Mouse (Mus musculus) ovary, adult 18-20 months (tissue): ENCODE results near the gene Fmnl1.
A peak's percentile ranks its signal among the peaks of the same experiment; 100 is the strongest.

Experiments used
- DNase-seq: peaks from one replicate; pipeline ENCODE4 v3.0.0; 2022; ENCODE audit warnings: low spot score, mixed read lengths

Fmnl1 gene

DNA sequence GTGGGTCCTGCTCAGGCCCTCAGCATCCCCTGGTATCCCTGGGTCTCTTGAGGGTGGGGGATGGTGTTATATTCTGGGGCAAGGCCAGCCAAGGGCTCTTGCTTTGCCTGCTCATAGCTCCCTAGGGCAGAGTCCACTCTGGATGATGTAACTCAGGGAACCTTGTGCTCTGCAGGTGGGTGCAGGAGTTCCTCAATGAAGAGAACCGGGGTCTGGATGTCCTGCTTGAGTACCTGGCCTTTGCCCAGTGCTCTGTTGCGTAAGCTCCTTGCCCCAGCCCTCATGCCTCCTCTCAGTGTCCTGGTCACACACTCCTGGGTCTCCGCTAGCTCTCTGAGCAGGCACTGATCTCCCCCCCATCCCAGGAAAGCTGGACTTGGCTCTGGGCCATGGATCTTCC, 11.0 kb downstream of the Fmnl1 start:
- no peak for DNase-seq

- no peak for DNase-seq
These were observed 14.0 kb downstream of the Fmnl1 start for GRCm38 (mm10) chr11:103184891-103185290.

GRCm38 (mm10) chr11:103192230-103192955, 21.5 kb downstream of the Fmnl1 start:
- DNase-seq, result no peak

- DNase-seq, result no peak
These were observed 22.3 kb downstream of the Fmnl1 start for GRCm38 (mm10) chr11:103192956-103193824.

DNA sequence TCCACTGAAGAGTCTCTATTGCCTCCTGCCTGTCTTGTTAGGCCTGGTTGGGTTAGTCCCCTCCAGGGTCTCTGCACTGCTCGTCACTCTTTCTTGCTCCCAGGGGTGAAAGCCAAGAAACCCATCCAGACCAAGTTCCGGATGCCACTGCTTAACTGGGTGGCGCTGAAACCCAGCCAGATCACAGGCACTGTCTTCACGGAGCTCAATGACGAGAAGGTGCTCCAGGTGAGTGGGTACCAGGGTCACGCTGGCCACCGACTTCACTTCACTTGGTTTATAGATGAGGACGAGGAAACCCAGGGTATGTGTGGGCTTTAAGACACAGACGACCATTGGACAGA, 22.9 kb downstream of the Fmnl1 start:
- DNase-seq, result no peak

DNA sequence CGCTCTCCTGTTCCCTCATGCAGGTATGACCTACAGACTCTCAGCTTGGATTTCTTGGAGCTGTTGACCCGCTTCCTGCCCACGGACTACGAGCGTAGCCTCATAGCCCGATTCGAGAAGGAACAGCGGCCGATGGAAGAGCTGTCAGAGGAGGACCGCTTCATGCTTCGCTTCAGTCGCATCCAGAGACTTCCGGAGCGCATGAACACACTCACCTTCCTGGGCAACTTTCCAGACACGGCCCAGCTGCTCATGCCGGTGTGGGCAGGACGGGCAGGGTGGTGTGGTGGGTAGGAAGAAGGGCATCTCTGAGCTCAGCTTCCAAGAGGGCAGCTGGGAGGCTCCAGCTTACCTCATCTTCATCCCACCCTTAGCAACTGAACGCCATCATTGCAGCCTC, 24.3 kb downstream of the Fmnl1 start:
- no peak for DNase-seq

DNA sequence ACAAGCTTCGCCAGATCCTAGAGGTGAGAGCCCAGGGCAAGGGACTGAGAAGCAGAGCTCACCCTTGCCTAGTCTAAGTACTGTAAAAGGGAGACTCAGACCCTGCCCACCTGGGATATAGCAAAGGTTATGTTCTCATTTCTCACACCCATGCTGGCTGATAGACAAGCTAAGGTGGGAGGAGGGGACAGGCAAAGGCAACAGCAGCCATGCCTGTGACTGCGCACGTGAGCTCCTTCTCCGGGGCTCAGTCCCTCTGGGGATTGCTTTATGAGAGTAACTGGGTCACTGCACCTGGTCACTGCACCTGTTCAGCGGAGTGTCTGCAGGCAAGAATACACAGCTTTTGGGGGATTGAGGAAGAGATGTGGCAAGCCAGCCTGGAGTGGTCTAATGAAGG, 24.7 kb downstream of the Fmnl1 start:
- no peak for DNase-seq

- no peak for DNase-seq
These were observed 26.4 kb downstream of the Fmnl1 start for GRCm38 (mm10) chr11:103197340-103197739.

DNA sequence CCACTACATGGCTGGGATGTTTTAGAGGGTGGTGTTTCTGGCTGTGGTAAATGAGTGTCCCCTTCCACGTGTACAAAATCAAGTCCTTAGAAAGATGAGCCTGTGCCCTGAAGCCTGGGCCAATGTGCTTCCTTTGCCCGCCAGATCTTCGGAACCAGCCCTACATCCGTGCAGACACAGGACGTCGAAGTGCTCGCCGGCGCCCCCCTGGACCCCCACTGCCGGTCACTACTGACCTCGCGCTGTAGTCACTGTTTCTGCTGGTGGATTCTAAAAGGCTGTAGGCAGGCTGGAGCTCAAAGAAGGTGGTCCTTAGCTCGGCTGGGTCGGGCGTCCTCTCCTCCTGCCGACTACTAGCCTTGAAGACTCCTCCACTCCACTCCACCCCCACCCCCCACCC, 27.4 kb downstream of the Fmnl1 start:
- DNase-seq, result no peak

GRCm38 (mm10) chr11:103198911-103199803, 28.2 kb downstream of the Fmnl1 start:
- DNase-seq, result no peak

DNA sequence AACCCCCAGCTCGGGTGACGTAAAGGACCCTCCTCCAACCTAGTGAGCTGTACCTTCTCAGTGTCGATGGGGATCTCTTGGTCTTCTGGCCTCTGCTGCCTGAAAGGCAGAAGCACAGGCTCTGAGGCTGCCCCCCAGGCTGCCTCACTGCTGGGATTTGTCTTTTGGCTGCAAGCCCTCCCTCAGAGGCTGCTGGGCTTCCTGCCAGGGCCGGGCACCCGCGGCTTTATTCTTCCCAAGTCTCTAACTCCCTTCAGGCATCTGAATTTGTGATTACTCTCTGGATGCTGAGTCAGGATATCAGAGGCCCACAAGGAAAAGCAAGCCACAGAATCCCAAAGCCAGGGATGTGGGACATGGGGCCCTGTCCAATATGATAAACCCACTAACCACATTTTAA, 30.8 kb downstream of the Fmnl1 start:
- peak; percentile 34 for DNase-seq

- no peak for DNase-seq
These were observed 31.5 kb downstream of the Fmnl1 start for GRCm38 (mm10) chr11:103202376-103202775.

GRCm38 (mm10) chr11:103206203-103206602, 35.3 kb downstream of the Fmnl1 start:
- no peak for DNase-seq

- DNase-seq, result no peak
These were observed 37.6 kb downstream of the Fmnl1 start, which contains the start of gene 1700023F06Rik for GRCm38 (mm10) chr11:103208458-103208857. Gene 1700023F06Rik (minus strand): TSS chr11:103208558.

- no peak for DNase-seq
These were observed 39.4 kb downstream of the Fmnl1 start for GRCm38 (mm10) chr11:103210291-103210690.

DNA sequence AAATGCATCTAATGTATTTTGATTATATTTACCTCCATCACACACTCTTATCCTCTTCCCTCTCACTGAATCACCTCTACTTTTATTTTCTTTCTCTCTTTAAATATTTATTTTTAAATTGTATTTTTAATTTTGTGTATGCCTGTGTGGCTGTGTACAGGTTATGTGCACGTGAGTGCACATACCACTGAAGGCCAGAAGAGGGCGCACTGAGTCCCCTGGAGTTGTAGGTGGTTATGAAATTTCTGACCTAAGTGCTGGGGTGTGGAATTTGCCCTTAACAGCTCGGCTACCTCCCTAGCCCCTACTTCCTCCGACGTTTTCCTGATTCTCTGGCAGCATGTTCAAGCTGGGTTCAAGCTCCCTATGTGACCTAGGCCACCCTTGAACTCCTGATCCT, 42.8 kb downstream of the Fmnl1 start:
- no peak for DNase-seq

DNA sequence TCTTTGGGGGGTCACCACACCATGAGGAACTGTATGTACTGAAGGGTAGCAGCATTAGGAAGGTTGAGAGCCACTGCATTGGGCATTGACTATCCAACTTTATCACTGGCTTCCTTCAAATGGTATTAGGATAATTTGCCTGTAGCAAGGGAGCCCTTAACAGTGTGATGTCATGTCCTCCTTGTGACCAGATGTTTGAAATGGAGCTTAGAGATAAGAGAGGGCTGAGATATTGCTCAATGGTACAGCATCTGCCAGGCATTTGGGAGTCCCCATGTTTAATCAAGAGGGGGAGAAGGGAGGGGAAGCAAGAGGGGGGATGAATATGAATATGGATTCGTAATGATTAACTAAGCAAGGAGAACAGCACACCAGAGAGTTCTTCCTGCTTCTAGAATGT, 44.4 kb downstream of the Fmnl1 start:
- no peak for DNase-seq

DNA sequence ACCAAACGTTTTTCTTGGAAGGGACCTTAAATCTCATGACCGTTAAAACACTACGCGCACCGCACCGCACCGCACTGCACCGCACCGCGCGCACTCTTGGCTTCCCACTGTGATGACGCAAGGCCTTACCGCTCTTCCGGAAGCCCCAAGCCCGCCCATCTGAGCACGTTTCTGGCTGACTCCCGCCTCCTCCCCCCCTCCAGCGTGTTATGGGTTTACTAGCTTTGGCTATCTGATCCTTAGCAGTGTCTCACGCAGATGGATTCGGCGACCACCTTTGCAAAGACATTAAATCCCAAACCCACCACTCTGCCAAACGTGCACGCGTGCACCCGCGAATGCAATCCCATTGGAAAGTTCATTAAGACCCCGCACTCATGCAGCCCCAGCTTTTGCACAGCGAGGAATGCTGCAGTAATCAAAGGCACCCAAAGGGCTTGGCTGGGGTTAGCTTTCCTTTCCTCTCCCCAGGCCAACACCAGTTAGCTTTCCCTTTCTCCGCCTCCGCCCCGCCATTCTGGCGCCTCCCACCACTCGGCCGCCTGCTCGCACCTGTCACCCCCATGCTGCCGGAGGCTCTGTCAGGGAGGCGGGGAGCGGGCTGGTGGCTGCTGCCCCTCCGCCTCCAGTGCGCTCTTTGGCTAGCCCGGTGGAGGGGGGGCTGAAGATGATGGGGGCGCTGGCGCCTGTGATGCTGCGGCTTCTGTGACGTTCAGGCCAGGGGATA, 47.0 kb downstream of the Fmnl1 start, which contains the start of gene Spata32:
Gene Spata32, minus strand, starts transcription at position 643 of the 727 bp plus-strand sequence.
- peak; percentile 23 for DNase-seq

GRCm38 (mm10) chr11:103218517-103218901, 47.6 kb downstream of the Fmnl1 start:
- no peak for DNase-seq

- DNase-seq, result no peak
These were observed 48.4 kb downstream of the Fmnl1 start for GRCm38 (mm10) chr11:103219259-103219658.

- no peak for DNase-seq
These were observed 49.1 kb downstream of the Fmnl1 start for GRCm38 (mm10) chr11:103219995-103220394.

- DNase-seq, result no peak
These were observed 50.5 kb downstream of the Fmnl1 start for GRCm38 (mm10) chr11:103221437-103221836.
